Mouse (Mus musculus): ENCODE data around the gene Rasgrp2.

Rasgrp2 gene

GRCm38 (mm10) chr19:6383470-6383869 lies 15.7 kb upstream of the Rasgrp2 start:
- no peak for DNase-seq

DNA sequence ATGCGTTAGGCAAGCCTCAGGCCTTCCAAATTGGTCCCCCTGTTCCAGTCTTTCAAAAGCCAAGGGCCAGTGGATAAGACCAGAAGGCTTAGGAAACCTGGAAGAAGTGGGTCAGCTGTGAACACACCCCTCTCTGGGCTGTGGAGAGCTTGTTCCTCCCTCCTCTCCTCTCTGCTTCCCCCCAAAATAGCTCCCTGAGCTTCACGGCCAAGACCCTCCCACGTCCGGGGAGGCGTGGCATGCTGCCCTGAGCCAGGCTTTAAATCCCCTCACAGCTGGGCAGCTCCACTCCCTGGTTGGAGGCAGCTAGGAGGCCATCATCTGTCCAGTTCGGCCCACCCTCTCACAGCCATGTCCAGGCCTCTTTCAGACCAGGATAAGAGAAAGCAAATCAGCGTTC lies 15.0 kb upstream of the Rasgrp2 start, which contains the start of gene Pygm:
TSS of gene Pygm (plus strand) at position 272 of the 400 bp plus-strand sequence.
- DNase-seq, result no peak

DNA sequence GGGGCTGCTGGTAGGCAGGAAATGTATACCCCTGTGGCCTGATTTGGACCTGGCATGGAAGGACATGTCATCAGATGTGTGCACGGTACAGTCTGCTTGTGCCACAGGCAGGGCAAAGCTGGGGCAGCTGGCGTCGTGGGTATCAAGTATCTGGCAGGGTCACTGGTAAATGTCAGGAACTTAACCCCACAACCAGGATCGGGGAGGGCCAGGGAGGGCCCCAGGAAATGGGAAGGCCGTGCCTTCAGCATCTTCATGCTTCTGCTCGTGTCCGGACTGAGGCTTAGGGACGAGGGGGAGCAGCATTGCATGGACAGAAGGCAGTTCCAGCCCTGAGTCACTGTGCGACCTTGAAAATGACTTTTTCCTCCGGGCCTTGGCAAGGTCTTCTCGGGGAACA lies 14.2 kb upstream of the Rasgrp2 start:
- DNase-seq, result no peak

- no peak for DNase-seq
Observed at GRCm38 (mm10) chr19:6385419-6385818, 13.7 kb upstream of the Rasgrp2 start.

DNA sequence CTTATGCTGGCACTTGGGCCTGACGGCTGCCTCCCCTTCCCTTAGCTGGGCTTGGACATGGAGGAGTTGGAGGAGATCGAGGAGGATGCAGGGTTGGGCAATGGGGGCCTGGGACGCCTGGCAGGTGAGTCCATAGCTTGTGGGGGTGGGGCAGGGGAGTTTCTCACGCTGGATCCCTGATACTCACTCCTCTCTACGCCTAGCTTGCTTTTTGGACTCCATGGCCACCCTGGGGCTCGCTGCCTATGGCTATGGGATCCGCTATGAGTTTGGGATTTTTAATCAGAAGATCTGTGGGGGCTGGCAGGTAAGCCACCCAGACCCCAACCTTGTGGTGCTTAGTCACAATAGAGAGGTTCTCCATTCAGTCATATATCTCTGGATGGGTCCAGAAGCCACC lies 13.3 kb upstream of the Rasgrp2 start:
- DNase-seq, result no peak

DNA sequence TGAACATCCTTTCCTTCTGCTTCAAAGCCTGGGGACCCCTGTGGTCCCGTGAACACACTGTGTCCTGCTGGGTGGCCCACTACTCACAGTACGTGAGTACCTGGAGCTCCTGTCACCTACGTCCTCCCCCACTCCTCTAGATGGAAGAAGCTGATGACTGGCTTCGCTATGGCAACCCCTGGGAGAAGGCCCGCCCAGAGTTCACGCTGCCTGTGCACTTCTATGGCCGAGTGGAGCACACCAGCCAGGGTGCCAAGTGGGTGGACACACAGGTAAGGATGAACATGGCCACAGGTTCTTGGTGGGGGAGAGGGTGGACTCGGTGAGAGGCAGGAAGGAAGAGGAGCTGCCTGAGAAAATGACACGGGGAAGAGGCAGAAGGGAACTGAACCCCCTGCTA lies 12.9 kb upstream of the Rasgrp2 start:
- no peak for DNase-seq

DNA sequence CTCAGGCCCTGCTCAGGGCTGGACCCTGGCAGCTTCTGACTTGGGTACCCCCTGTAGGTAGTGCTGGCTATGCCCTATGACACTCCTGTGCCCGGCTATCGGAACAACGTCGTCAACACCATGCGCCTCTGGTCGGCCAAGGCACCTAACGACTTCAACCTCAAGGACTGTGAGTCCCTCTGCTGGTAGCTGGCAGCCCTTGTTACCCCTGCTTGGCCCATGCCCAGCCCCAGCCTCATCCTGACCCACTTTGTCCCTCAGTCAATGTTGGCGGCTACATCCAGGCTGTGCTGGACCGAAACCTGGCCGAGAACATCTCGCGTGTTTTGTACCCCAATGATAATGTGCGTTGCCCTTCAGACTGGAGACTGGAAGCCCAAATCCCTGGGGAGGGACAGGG lies 11.1 kb upstream of the Rasgrp2 start:
- no peak for DNase-seq

DNA sequence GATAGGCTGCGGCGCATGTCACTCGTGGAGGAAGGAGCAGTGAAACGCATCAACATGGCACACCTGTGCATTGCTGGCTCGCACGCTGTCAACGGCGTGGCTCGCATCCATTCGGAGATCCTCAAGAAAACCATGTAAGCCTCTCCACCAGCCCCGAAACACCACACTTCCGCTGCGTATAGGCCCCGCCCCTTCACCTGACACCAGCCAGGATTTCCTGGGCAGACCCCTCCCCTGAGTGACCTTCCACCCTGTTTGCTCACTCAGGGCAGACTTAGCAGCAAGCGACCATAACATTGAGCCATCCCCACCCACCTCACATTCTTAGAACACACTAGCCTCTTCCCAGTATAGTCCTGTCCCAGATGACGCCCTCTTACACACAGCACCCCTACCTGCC lies 9.3 kb upstream of the Rasgrp2 start:
- DNase-seq, result peak; percentile 77

- DNase-seq, result no peak
Observed at GRCm38 (mm10) chr19:6390251-6390650, 8.9 kb upstream of the Rasgrp2 start.

- peak; percentile 42 for DNase-seq
Observed at GRCm38 (mm10) chr19:6392743-6393393, 6.3 kb upstream of the Rasgrp2 start.

DNA sequence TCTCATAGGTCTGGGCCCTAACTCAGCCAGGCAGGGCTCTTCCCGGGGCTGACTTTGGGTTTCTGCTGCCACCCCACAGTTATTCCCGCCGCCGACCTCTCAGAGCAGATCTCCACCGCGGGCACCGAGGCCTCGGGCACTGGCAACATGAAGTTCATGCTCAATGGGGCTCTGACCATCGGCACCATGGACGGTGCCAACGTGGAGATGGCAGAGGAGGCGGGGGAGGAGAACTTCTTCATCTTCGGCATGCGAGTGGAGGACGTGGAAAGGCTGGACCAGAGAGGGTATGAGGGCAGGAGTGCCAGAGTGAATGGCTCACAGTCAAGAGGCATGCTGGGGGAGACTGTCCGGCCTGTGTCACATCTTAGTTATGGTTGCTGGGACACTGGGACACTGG lies 5.5 kb upstream of the Rasgrp2 start:
- no peak for DNase-seq

DNA sequence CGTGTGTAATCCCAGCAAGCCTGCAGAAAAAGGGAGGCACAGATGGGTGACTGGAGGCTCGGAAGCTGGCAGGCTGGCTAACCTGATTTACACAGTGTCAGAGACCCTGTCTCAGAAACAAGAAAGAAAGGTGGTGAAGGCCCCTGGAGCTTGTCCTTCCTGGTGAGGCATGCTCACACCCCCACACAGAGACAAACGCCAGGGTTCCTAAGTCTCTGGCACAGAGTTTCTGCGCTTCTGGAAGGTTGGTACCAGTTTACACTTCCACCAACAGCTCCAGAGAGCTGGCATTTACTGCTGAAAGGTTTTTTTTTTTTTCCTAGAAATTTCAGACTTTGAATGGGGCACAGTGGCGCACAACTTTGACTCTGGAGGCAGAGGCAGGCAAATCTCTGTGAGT lies 2.9 kb upstream of the Rasgrp2 start:
- no peak for DNase-seq

GRCm38 (mm10) chr19:6397582-6398249 lies 1.4 kb upstream of the Rasgrp2 start:
- DNase-seq, result peak; percentile 26

GRCm38 (mm10) chr19:6398447-6399284 lies 474 bp upstream of the Rasgrp2 start:
- DNase-seq, result peak; percentile 95

DNA sequence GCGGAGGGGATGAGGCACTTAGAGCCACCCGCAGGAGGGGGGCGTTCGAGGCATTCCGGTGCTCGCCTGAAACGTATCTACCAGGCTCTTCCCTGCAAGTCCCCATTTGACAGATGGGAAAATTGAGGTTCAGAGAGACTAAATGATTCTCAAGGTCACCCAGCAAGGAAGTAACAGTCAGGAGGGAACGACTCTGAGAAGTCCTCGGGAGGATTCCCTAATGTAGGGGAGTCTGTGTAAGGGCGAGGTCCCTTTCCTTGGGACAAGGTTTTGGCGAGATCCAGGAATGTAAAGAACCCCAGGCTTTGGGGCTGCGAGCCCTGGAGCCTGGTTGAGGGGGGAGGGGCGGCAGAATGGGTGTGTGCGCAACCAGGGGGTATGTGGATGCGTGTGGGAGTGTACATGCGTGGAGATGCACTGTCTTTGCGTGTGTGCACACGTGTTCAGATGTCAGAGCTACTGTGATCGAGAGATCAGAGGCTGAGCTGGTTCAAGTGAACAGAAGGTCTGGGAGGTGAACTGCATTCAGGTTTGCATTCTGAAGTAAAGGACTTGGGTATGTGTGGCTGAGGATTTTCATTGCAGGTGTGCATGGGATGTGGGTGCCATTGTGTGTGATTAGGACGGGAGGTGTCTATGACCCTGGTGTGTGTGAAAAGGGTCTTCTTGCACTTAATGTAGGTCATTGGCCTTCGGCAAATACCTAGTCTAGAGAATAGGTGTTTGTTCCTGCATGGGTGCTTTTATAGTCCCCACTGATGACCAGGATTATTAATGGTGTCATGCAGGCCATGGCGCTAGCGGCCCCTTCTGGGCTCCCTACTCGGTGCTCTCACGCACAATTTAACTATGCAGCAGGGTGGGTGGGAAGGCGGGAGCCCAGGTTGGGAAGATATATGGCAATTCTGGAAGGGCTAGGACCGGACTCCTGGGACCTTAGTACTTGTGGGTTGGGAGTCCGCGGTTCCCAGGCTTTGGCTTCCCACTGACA lies 1.3 kb downstream of the Rasgrp2 start:
- DNase-seq, result peak; percentile 69

- DNase-seq, result peak; percentile 92
Observed at GRCm38 (mm10) chr19:6401131-6401815, 2.1 kb downstream of the Rasgrp2 start.

DNA sequence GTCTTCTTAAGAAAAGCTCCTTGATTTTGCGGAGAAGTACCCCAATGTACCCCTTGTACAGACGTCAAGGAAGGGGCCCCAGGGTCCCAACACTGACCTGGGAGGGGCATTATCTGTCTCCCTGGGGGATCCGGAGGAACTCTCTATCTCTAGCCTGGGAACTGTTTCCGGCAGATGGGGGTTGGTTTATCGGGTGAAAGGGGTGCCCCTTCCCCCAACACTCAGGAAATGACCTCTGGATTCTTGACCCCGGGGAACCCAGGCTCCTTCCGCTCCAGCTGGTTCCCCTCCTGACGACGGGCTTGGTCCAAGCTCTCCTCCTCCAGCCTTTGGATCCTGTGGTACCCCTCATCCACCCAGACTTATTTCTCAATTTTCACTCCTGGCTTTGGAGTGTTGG lies 2.8 kb downstream of the Rasgrp2 start:
- no peak for DNase-seq

DNA sequence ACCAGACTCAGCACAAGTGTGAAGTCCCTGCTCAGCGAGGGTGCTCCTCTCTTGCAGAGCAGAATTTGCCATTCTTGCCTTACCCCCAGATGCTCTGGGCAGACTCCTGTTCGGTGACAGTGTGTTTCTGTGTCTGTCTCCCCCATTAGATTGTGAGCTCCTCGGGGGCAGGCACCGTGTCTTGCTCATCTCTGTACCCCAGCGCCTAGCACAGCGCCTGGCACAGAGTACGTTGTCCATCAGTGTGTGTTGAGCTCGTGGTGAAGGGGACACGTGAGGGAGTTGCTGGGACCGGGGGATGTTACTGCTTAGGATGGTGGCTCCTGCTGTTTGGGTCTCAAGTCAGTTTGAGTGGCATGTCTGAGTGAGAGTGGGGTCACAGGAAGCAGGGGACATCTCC lies 4.7 kb downstream of the Rasgrp2 start:
- no peak for DNase-seq

DNA sequence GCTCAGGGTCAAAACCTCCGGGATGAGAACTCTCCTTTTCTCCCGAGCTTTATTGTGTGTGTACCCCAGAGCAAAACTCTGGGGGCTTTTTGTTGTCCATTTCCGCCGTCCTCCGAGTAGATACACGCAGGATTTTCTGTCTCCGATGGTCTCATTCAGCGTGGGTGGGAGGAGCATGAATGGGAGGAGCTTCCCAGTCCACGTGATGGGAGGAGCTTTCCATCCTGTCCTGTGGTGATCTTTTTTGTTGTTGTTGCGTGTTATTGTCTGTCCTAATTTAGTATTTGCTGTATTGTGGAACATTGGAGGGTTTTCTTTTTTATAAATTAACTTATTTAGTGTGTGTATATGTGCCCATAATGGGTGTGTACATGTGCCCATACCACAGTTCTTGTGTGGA lies 6.3 kb downstream of the Rasgrp2 start:
- no peak for DNase-seq

GRCm38 (mm10) chr19:6407109-6407508 lies 8.0 kb downstream of the Rasgrp2 start:
- DNase-seq, result no peak

GRCm38 (mm10) chr19:6407816-6408510 lies 8.8 kb downstream of the Rasgrp2 start:
- DNase-seq, result no peak

Data from thymus, postnatal 25 days (tissue).